Mouse (Mus musculus): ENCODE data around the gene Emsy. TPM values are rescaled to one million over a fixed set of nuclear protein-coding genes. Genes with fewer than 3 reads are reported as not detected.

The Emsy gene
- total RNA-seq (2014; fragmentation: Nextera tagmentation) (61.8 and 71.5 TPM in 2 replicates), total RNA-seq (2017) (37.3 and 55.5 TPM in 2 replicates)

GRCm38 (mm10) chr7:98656531-98657221, at the start of gene Emsy:
Gene Emsy, minus strand, starts transcription at chr7:98656783.
- peak; percentile 97 for ATAC-seq (replicated peaks; ENCODE audit: low FRiP score, low TSS enrichment, poor library complexity, severe bottlenecking)

- ATAC-seq (replicated peaks; ENCODE audit: low FRiP score, low TSS enrichment, poor library complexity, severe bottlenecking) = no peak
Observed at GRCm38 (mm10) chr7:98704276-98704675, 47.7 kb upstream of the Emsy start.

GRCm38 (mm10) chr7:98703365-98703881, 46.8 kb upstream of the Emsy start:
- peak; percentile 24; the same call in 1 of the 2 replicates for ATAC-seq (replicated peaks; ENCODE audit: low FRiP score, low TSS enrichment, poor library complexity, severe bottlenecking)

GRCm38 (mm10) chr7:98702283-98703240, 46.0 kb upstream of the Emsy start, which contains the start of gene Thap12:
Gene Thap12, plus strand, starts transcription at chr7:98703103.
- peak; percentile 98 for ATAC-seq (replicated peaks; ENCODE audit: low FRiP score, low TSS enrichment, poor library complexity, severe bottlenecking)

- ATAC-seq (replicated peaks; ENCODE audit: low FRiP score, low TSS enrichment, poor library complexity, severe bottlenecking) = no peak
Observed at GRCm38 (mm10) chr7:98701771-98702170, 45.2 kb upstream of the Emsy start.

- no peak for ATAC-seq (replicated peaks; ENCODE audit: low FRiP score, low TSS enrichment, poor library complexity, severe bottlenecking)
Observed at GRCm38 (mm10) chr7:98698590-98698989, 42.0 kb upstream of the Emsy start.

- ATAC-seq (replicated peaks; ENCODE audit: low FRiP score, low TSS enrichment, poor library complexity, severe bottlenecking) = no peak
Observed at GRCm38 (mm10) chr7:98698041-98698440, 41.5 kb upstream of the Emsy start.

- ATAC-seq (replicated peaks; ENCODE audit: low FRiP score, low TSS enrichment, poor library complexity, severe bottlenecking) = no peak
Observed at GRCm38 (mm10) chr7:98697496-98697895, 40.9 kb upstream of the Emsy start.

GRCm38 (mm10) chr7:98694046-98694445, 37.5 kb upstream of the Emsy start:
- ATAC-seq (replicated peaks; ENCODE audit: low FRiP score, low TSS enrichment, poor library complexity, severe bottlenecking) = peak; percentile 78

GRCm38 (mm10) chr7:98692761-98693546, 36.4 kb upstream of the Emsy start:
- ATAC-seq (replicated peaks; ENCODE audit: low FRiP score, low TSS enrichment, poor library complexity, severe bottlenecking) = no peak

- ATAC-seq (replicated peaks; ENCODE audit: low FRiP score, low TSS enrichment, poor library complexity, severe bottlenecking) = 0 out of 2 replicates have a peak, but pooled peaks have one; percentile 37
Observed at GRCm38 (mm10) chr7:98690831-98691230, 34.2 kb upstream of the Emsy start.

- no peak for ATAC-seq (replicated peaks; ENCODE audit: low FRiP score, low TSS enrichment, poor library complexity, severe bottlenecking)
Observed at GRCm38 (mm10) chr7:98690126-98690525, 33.5 kb upstream of the Emsy start.

- no peak for ATAC-seq (replicated peaks; ENCODE audit: low FRiP score, low TSS enrichment, poor library complexity, severe bottlenecking)
Observed at GRCm38 (mm10) chr7:98685895-98686294, 29.3 kb upstream of the Emsy start.

- ATAC-seq (replicated peaks; ENCODE audit: low FRiP score, low TSS enrichment, poor library complexity, severe bottlenecking) = no peak
Observed at GRCm38 (mm10) chr7:98682821-98683220, 26.2 kb upstream of the Emsy start.

GRCm38 (mm10) chr7:98680691-98681090, 24.1 kb upstream of the Emsy start:
- ATAC-seq (replicated peaks; ENCODE audit: low FRiP score, low TSS enrichment, poor library complexity, severe bottlenecking) = no peak

GRCm38 (mm10) chr7:98678441-98678840, 21.9 kb upstream of the Emsy start:
- ATAC-seq (replicated peaks; ENCODE audit: low FRiP score, low TSS enrichment, poor library complexity, severe bottlenecking) = no peak

- ATAC-seq (replicated peaks; ENCODE audit: low FRiP score, low TSS enrichment, poor library complexity, severe bottlenecking) = no peak
Observed at GRCm38 (mm10) chr7:98677511-98677910, 20.9 kb upstream of the Emsy start.

GRCm38 (mm10) chr7:98674344-98674743, 17.8 kb upstream of the Emsy start:
- ATAC-seq (replicated peaks; ENCODE audit: low FRiP score, low TSS enrichment, poor library complexity, severe bottlenecking) = peak; percentile 49

- no peak for ATAC-seq (replicated peaks; ENCODE audit: low FRiP score, low TSS enrichment, poor library complexity, severe bottlenecking)
Observed at GRCm38 (mm10) chr7:98672241-98672955, 15.8 kb upstream of the Emsy start.

Measured in megakaryocyte-erythroid progenitor cell, adult 5-6 weeks (primary cell).